Mouse (Mus musculus) olfactory bulb, adult 2 months (tissue): ENCODE data around the gene Zar1l. TPM values are rescaled to one million over a fixed set of nuclear protein-coding genes. Genes with fewer than 3 reads are reported as not detected.
A peak's percentile ranks its signal among the peaks of the same experiment; 100 is the strongest.
"Not testable (repeated sequence)": the region's sequence is repeated elsewhere in the genome, so short reads cannot be mapped to it uniquely, and the experiment has no call there.

Experiments
- H3K27ac ChIP-seq: fragments of 200-500 bp; 2 replicates; pipeline ENCODE4 v1.5.1; 2012; ENCODE audit warnings: low read depth, low read length; ENCODE audit not compliant: insufficient read depth
- H3K4me1 ChIP-seq: fragments of 200-500 bp; 2 replicates; pipeline ENCODE4 v1.6.1; 2012; ENCODE audit warnings: low read length; ENCODE audit not compliant: control insufficient read depth, insufficient read depth
- H3K4me3 ChIP-seq: fragments of 200-500 bp; 2 replicates; pipeline ENCODE4 v1.5.1; 2012; ENCODE audit warnings: mild to moderate bottlenecking, low read depth, low read length, moderate library complexity; ENCODE audit not compliant: insufficient read depth
- CTCF ChIP-seq: fragments of 200-500 bp; IDR thresholded peaks from 2 replicates; pipeline ENCODE4 v1.5.1; 2012; ENCODE audit warnings: low read depth, mild to moderate bottlenecking, low read length, moderate library complexity; ENCODE audit not compliant: insufficient read depth
- POLR2A ChIP-seq: fragments of 200-500 bp; IDR thresholded peaks from 2 replicates; pipeline ENCODE4 v1.6.1; 2012; ENCODE audit warnings: mild to moderate bottlenecking, low read depth, low read length, moderate library complexity; ENCODE audit not compliant: insufficient read depth
- WGBS: fragments of 180-500 bp; shearing (Covaris S2); methylation state at CpG from one replicate; pipeline ENCODE4 v1.1.7; 2018; 5-methylcytosine and 5-hydroxymethylcytosine counted together
- polyA plus RNA-seq: library from polyadenylated mRNA; stranded (reverse); fragments of >200 nt; gene quantifications from 2 replicates; pipeline ENCODE4 v1.2.4, GENCODE M21; 2012; ENCODE audit warnings: low replicate concordance; ENCODE audit not compliant: missing spikeins, insufficient read depth, insufficient read length

Gene Zar1l
- polyA plus RNA-seq, 1 experiment, result not detected

DNA sequence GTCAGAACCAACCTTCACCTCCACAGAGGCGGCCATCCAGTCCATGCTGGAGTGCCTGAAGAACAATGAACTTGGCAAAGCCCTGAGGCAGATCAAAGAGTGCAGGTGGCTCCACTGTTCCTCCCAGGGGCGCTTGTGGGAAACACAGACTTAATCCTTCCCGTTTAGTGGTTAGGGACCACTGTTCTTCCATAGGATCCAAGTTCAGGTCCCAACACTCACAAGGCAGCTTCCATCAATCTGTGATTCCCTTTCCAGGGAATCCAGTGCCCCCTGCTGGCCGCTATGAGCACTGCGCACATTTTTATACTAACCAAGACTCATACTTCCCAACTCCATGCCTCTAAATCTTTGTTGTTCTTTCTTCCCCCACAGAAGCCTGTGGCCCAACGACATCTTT is 22.2 kb downstream of the Zar1l start:
- H3K4me3 ChIP-seq, result no peak overlapping the region
- no peak overlapping the region for H3K27ac ChIP-seq
- no peak for TF ChIP-seq POLR2A
- peak; percentile 10; the same call in 1 of the 2 replicates for TF ChIP-seq CTCF
- whole genome bisulfite sequencing, result 44% methylated on average over 6 of the region's 6 CpGs
- H3K4me1 ChIP-seq, result no peaks in the 10 kb centered on the region

- 89% methylated on average over 4 of the region's 4 CpGs for WGBS
- not testable (repeated sequence) for H3K4me3 ChIP-seq, H3K4me1 ChIP-seq, H3K27ac ChIP-seq
These were observed 26.3 kb downstream of the Zar1l start for GRCm38 (mm10) chr5:150491573-150492173.

- 70% methylated on average over 8 of the region's 8 CpGs for WGBS
- Histone ChIP-seq H3K4me3 (no peak overlapping the region), H3K4me1 (no peaks in the 10 kb centered on the region), H3K27ac (no peak overlapping the region)
- TF ChIP-seq CTCF (no peak), POLR2A (no peak)
These were observed 27.1 kb downstream of the Zar1l start for GRCm38 (mm10) chr5:150490821-150491220.

- TF ChIP-seq CTCF, result no peak
- TF ChIP-seq POLR2A, result no peak
- no peak overlapping the region for H3K27ac ChIP-seq
- 82% methylated on average over 3 of the region's 3 CpGs for WGBS
These were observed 27.7 kb downstream of the Zar1l start for GRCm38 (mm10) chr5:150490285-150490684.

DNA sequence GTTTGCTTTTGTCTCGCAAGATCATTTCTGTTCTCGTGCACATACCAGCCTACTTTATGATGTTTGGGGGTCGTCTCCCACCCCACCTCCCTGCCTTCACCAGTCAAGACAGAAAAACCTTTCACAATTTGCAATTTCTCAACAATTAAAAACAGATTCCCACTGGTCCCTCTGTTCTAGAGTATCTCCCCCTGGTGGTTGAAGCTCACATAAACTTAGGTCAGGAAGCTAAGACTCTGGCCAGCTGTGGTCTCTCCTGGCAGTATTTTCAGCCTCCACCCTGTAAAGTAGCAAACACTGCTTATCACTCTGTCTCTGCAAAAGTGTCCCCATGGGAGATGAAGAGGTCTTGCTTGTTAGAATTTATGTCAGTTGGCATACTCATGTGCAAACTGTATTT is 32.8 kb downstream of the Zar1l start:
- no peak overlapping the region for H3K4me3 ChIP-seq
- no peak for TF ChIP-seq CTCF
- 64% methylated on average over 3 of the region's 3 CpGs for WGBS

More at GRCm38 (mm10) chr5:150490285-150490684, 27.7 kb downstream of the Zar1l start:
- no peaks in the 10 kb centered on the region for H3K4me1 ChIP-seq
- H3K4me3 ChIP-seq, result no peak overlapping the region

DNA sequence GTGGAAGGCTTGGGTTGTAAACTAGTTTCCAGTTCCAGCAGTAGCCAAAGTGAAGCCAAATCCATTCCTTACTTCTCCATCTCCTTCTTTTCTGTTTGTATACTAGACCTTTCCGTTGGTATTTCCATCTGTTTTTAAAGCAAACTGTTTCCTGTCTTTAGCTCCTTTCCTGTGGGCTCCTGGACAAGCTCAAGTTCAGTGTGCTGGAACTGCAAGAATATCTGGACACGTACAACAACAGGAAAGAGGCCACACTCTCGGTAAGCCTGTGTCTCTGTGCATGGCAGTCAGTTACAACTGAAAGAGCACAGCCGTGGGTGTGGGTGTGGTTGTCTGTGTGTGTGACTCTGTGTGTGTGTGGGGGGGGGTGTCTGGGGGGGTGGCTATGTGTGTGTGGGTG is 39.4 kb downstream of the Zar1l start:
- TF ChIP-seq CTCF, result no peak
- TF ChIP-seq POLR2A, result no peak
- no peaks in the 10 kb centered on the region for H3K4me1 ChIP-seq
- H3K4me3 ChIP-seq, result no peak overlapping the region
- 81% methylated on average over 4 of the region's 4 CpGs for WGBS
- no peak overlapping the region for H3K27ac ChIP-seq

More for the DNA sequence above, 32.8 kb downstream of the Zar1l start:
- Histone ChIP-seq H3K4me1 (no peaks in the 10 kb centered on the region), H3K27ac (no peak overlapping the region)

DNA sequence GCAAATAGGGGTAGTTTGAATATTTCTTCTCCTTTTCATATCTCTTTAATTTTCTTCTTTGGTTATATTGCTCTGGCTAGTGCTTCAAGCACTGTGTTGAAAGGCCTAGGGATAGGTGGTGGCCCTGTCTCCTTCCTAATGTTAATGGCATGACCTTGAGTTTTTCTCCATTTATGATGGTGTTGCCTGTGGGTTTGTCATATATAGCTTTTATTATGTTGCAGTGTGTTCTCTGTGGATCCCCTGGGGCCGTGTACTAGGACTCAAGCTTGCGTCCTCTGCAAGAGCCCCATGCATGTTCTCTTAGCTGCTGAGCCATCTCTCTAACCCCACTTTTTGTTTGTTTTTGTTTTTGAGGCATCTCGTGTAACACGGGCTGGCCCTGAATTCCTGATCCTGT is 40.6 kb downstream of the Zar1l start:
- TF ChIP-seq POLR2A, result no peak
- no peak for TF ChIP-seq CTCF
- H3K27ac ChIP-seq, result no peak overlapping the region
- H3K4me3 ChIP-seq, result no peak overlapping the region
- WGBS, result 65% methylated on average over 4 of the region's 4 CpGs
- H3K4me1 ChIP-seq, result no peaks in the 10 kb centered on the region

- TF ChIP-seq CTCF (no peak), POLR2A (no peak)
- WGBS, result 77% methylated on average over 6 of the region's 6 CpGs
- Histone ChIP-seq H3K4me3 (no peak overlapping the region), H3K27ac (no peak overlapping the region), H3K4me1 (peaks cover 3% of the 10 kb centered on the region)
These were observed 49.5 kb downstream of the Zar1l start for GRCm38 (mm10) chr5:150468431-150468830.

GRCm38 (mm10) chr5:150466132-150466531 is 51.8 kb downstream of the Zar1l start:
- H3K4me3 ChIP-seq, result no peak overlapping the region
- no peak overlapping the region for H3K27ac ChIP-seq

DNA sequence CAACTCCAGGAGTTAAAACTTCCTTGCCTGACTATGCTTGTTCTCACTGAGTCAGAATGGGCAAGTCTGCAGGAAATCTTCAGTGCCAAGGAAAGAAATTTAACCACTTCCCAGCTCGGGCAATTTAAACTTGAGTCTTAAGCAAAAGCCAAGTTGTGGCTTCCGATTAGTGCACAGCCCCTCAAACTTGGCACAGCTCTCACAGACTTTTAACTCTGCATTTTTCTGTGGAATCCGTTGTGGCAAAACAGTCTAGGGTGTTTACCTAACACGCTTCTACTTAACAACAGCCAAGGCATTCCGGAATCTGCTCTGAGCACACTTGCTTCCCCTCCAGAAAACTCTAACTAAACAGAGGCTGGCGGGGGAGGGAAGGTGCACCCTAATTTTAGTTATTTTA is 52.7 kb downstream of the Zar1l start:
- Histone ChIP-seq H3K4me3 (no peak overlapping the region), H3K27ac (no peak overlapping the region)

More at GRCm38 (mm10) chr5:150466132-150466531, 51.8 kb downstream of the Zar1l start:
- no peak for TF ChIP-seq POLR2A
- TF ChIP-seq CTCF, result no peak
- H3K4me1 ChIP-seq, result peaks cover 3% of the 10 kb centered on the region
- 53% methylated on average over 12 of the region's 12 CpGs for WGBS

GRCm38 (mm10) chr5:150464721-150465120 is 53.2 kb downstream of the Zar1l start:
- H3K27ac ChIP-seq, result no peak overlapping the region
- H3K4me3 ChIP-seq, result no peak overlapping the region
- whole genome bisulfite sequencing, result 70% methylated on average over 3 of the region's 3 CpGs
- TF ChIP-seq POLR2A, result no peak
- H3K4me1 ChIP-seq, result peaks cover 3% of the 10 kb centered on the region

More for the DNA sequence above, 52.7 kb downstream of the Zar1l start:
- WGBS, result 64% methylated on average over 6 of the region's 6 CpGs
- peaks cover 3% of the 10 kb centered on the region for H3K4me1 ChIP-seq
- TF ChIP-seq CTCF (no peak), POLR2A (no peak)
